Mouse (Mus musculus) cerebral cortex, adult 2 months (tissue): ENCODE measurements around the gene Egfl8.

Source experiments
- WGBS: fragments of 180-500 bp; shearing (Covaris S2); methylation state at CpG from one replicate; pipeline ENCODE4 v1.1.7; 2018; 5-methylcytosine and 5-hydroxymethylcytosine counted together

Egfl8 gene

DNA sequence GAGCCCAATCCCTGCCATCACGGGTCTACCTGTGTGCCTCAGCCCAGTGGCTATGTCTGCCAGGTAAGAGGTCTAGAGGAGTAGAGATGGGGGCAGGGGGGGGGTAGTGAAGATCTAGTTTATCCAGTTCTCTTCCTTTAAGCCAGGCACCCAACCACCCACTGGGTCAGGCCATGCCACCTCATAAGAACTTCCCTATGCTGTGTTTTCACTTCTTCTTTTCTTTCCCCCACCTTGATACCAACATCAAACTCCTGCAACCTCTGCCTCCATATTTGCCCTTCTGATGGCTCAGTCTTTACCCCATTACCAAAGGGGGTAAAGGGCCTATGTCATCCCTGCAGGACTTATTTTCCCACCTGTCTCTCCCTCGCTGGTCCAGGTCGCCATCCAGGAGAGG, 37.7 kb downstream of the Egfl8 start:
- 95% methylated on average over 3 of the region's 3 CpGs for WGBS

DNA sequence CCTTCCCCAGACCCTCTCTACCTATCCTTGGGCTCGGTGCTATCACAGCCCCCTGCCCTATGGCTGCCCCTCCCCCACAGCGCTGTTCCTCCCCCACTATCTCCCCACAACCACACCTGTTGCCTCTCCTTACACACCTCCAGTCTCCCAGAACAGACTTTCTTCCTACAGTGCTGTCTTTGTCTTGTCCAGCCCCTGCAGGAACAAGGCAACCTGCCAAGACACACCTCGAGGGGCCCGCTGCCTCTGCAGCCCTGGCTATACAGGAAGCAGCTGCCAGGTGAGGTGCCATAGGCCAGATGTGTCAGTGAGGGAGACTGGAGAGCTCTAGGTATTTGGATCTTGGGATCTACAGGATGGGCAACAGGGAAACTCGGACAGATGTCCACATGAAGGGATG, 39.2 kb downstream of the Egfl8 start:
- 68% methylated on average over 5 of the region's 5 CpGs for WGBS

DNA sequence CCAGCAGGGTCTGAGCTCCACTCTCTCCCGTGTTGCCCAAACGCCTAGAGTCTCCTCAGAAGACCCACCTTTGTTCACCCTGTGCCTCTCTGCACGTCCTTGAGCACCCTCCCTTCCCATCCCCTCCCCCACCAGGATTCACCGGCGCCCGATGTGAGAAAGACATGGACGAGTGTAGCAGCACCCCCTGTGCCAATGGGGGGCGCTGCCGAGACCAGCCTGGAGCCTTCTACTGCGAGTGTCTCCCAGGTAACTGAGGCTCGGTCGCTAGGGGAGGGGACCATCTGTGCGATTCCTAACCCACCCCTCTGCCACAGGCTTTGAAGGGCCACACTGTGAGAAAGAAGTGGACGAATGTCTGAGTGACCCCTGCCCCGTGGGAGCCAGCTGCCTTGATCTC, 43.4 kb downstream of the Egfl8 start:
- WGBS = 23% methylated on average over 15 of the region's 15 CpGs

DNA sequence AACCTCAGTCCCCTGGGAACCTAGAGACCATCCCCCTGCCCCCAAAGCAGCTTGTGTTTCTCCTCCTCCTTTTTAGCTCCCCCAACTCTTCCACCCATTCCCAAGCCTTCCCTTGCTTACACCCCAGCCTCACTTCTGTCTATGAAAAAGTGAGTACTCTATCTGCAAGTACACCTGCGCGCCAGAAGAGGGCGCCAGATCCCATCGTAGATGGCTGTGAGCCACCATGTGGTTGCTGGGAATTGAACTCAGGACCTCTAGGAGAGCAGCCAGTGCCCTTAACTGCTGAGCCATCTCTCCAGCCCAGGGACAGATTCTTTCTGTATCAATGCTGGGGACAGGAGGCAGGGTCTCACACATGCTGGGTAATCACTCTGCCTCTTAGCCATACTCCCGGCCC, 43.9 kb downstream of the Egfl8 start:
- 22% methylated on average over 5 of the region's 5 CpGs for WGBS

DNA sequence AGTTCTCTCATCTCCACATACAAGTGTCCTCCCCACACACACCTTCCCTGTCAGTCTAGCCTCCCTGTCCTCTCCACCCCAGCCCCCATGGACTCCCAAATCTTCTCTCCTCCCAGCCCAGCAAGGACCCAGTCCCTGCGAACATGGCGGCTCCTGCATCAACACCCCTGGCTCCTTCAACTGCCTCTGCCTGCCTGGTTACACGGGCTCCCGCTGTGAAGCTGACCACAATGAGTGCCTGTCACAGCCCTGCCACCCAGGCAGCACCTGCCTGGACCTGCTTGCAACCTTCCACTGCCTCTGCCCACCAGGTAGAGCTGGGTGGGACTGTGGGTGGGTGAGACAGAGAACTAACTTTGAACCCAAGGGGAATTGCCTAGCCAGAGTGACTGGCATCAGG, 45.9 kb downstream of the Egfl8 start:
- WGBS = 76% methylated on average over 4 of the region's 4 CpGs

DNA sequence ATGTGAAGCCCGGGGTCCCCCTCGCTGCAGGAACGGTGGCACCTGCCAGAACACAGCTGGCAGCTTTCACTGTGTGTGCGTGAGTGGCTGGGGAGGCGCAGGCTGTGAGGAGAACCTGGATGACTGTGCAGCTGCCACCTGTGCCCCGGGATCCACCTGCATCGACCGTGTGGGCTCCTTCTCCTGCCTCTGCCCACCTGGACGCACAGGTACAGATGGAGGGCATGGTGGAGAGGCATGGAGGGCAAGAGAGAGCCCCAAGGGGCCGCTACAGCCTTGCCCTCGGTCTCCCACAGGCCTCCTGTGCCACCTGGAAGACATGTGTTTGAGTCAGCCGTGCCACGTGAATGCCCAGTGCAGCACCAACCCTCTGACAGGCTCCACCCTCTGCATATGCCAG, 47.4 kb downstream of the Egfl8 start:
- WGBS = 82% methylated on average over 13 of the region's 13 CpGs

DNA sequence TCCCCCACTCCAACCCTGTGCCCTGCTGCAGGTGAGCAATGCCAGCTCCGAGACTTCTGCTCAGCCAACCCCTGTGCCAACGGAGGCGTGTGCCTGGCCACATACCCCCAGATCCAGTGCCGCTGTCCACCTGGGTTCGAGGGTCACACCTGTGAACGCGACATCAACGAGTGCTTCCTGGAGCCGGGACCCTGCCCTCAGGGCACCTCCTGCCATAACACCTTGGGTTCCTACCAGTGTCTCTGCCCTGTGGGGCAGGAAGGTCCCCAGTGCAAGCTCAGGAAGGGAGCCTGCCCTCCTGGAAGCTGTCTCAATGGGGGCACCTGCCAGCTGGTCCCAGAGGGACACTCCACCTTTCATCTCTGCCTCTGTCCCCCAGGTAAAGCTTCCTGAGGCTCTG, 48.5 kb downstream of the Egfl8 start:
- WGBS = 75% methylated on average over 9 of the region's 9 CpGs

DNA sequence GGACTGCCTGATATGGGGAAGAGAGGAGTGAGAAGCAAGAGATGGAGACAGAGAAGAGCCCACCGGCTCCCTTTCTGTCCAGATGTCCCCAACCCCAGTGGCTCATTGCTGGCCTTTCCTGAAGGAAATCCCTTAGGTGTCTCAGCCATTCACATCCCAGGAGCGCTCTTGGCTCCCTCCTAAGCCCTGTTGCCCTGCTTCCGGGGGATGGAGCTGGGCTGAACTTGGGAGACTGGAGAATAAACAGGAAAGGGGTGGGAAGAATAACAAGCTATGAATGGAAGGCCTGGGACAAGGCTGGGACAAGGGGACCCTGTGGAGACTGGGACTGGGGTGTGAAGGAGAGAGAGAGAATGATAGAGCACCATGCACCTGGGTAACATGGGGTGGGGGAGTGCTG, 51.0 kb downstream of the Egfl8 start:
- 62% methylated on average over 3 of the region's 3 CpGs for WGBS

DNA sequence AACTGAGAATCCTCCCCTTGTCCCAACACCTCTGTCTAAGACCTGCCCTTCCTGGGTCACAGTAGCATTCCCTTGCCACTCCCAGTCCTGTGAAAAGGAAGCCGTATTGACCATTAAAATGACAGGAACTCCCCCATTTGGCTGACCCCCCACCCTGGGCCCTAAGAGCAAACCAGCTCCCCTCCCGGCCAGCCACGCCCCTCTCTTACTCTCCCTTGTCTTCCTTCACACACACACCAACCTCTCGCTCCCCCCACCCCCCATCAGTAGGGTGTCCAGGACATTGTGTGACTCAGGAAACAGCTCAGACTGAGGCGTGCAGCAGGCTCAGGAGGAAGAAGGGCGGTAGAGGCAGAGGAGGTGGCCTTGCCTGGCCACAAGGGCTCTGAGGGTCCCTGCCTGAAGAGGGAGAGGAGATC, 51.8 kb downstream of the Egfl8 start, which contains the start of gene Notch4:
Gene Notch4 (plus strand): TSS at position 266 of the 419 bp plus-strand sequence.
- 41% methylated on average over 6 of the region's 6 CpGs for WGBS

DNA sequence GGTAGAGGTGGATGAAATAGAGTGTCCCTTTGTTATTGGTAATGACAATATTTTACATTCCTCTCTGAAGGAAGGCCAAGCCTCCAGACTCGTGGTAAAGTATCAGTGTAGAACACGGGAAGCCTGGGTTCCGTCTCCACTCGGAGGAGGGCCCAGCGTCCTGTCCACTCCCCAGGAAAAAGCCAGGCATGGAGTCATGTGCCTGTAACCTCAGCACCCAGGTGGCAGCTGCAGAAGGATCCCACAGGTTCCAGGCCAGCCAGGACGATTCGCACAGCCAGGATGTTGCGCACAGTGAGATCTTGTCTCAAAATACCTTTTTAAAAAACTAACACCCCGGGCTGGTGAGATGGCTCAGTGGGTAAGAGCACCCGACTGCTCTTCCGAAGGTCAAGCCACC, 52.4 kb downstream of the Egfl8 start:
- WGBS = 79% methylated on average over 11 of the region's 11 CpGs
